Mouse (Mus musculus): ENCODE data around the gene Ptn. TPM values are rescaled to one million over a fixed set of nuclear protein-coding genes. Genes with fewer than 3 reads are reported as not detected.
"Not testable (repeated sequence)": the region's sequence is repeated elsewhere in the genome, so short reads cannot be mapped to it uniquely, and the experiment has no call there.

Ptn gene
- polyA plus RNA-seq, 1 experiment from 2014 or later, result 354 TPM

DNA sequence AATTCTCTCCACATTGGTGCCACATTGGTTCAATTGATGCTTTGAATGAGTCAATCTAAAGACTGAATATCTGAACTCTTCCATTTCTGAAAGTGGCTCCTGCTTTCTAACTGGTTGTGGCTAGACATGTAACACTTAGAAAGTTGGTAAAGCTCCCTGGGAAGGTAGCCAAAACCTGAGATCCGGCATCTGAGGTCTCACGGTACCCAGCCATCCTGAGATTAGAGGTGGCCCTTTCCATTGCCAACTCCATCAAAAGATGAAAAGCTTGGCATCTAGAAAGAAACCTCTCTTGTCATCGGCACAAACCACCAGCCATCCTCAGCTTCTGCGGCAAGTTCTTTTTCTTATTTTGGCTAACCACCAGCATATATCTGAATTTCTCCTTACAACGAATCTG is 70.2 kb downstream of the Ptn start:
- Histone ChIP-seq H3K36me3 (peaks cover 4% of the 10 kb centered on the region; the same call in 1 of the 2 replicates), H3K9me3 (replicated peaks) (no peaks in the 10 kb centered on the region), H3K9ac (no peak overlapping the region), H3K27ac (no peak overlapping the region), H3K4me3 (no peak overlapping the region), H3K27me3 (no peaks in the 10 kb centered on the region), H3K4me1 (replicated peaks) (no peaks in the 10 kb centered on the region), H3K4me2 (no peak overlapping the region)
- ATAC-seq (replicated peaks; ENCODE audit: insufficient number of reproducible peaks, insufficient read depth, low FRiP score, low read depth), result no peak
- WGBS, result 77% methylated on average over 5 of the region's 5 CpGs

DNA sequence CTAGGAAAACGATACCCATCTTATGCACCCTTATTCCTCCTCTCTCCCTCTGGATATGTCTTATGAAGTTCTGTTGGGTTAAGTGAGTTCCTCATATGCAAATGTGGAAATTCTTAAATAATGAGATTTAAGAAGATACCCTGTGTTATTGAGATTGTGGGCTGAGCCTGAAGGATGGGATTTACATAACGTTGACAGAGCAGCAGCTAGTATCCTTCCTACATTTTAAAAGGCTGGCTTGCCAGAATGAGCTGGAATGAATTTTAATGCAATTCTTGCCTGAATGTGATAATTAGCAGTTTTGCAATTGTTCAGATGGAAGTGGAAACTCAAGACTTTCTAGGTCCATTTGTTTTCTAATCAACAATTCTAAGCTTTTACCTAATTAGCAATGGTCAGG is 73.3 kb downstream of the Ptn start:
- Histone ChIP-seq H3K27me3 (no peaks in the 10 kb centered on the region), H3K9ac (no peak overlapping the region), H3K9me3 (replicated peaks) (no peaks in the 10 kb centered on the region), H3K4me3 (no peak overlapping the region), H3K4me2 (no peak overlapping the region), H3K27ac (no peak overlapping the region), H3K36me3 (peaks cover 19% of the 10 kb centered on the region), H3K4me1 (replicated peaks) (no peaks in the 10 kb centered on the region)
- ATAC-seq (replicated peaks; ENCODE audit: insufficient number of reproducible peaks, insufficient read depth, low FRiP score, low read depth), result no peak
- 81% methylated on average over 2 of the region's 2 CpGs for WGBS

GRCm38 (mm10) chr6:36735622-36736021 is 74.4 kb downstream of the Ptn start:
- not testable (repeated sequence) for ATAC-seq (replicated peaks; ENCODE audit: insufficient number of reproducible peaks, insufficient read depth, low FRiP score, low read depth); H3K27me3 ChIP-seq; H3K9me3 ChIP-seq (replicated peaks); H3K27ac ChIP-seq; H3K4me1 ChIP-seq (replicated peaks); H3K9ac ChIP-seq; H3K4me3 ChIP-seq; H3K4me2 ChIP-seq
- H3K36me3 ChIP-seq, result peaks cover 30% of the 10 kb centered on the region
- 77% methylated on average over 4 of the region's 4 CpGs for WGBS

DNA sequence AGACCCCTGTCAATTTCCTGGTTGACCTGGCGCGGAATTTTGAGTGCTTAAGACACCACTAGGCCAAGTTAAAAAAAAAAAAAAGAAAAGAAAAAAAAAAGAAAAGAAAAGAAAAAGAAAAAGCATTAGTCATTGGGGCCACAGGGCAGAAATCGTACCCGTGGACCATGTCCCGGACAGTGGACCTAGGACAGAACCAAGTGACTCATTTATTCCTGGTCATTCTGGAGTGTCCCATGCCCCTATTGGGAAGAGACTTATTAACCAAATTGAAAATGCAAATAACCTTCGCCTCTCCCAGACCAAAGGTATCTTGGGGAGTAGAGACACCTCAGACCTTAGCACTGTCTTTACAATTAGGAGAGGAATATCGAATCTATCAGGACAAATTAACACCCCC is 80.2 kb downstream of the Ptn start:
- not testable (repeated sequence) for H3K4me2 ChIP-seq; H3K27ac ChIP-seq; H3K9me3 ChIP-seq (replicated peaks); H3K27me3 ChIP-seq; ATAC-seq (replicated peaks; ENCODE audit: insufficient number of reproducible peaks, insufficient read depth, low FRiP score, low read depth); H3K4me1 ChIP-seq (replicated peaks); H3K4me3 ChIP-seq; H3K9ac ChIP-seq
- WGBS, result 93% methylated on average over 7 of the region's 7 CpGs
- H3K36me3 ChIP-seq, result peaks cover 26% of the 10 kb centered on the region

DNA sequence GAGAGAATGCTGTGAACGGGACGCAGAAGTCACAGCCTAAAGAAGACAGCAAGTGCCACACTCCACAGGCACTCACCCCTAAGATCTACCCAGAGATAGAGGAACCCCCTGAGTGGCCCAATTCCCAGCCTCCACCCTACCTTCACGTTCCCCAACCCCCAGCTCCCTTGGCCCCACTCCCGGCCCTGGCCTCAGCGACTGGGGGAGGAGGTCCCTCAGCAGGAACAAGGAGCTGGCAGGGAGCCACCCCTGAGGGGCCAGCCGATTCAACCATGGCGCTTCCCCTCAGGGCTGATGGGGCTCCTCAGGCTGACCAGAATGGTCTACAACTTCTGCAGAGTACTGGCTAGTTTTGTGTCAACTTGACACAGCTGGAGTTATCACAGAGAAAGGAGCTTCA is 81.9 kb downstream of the Ptn start:
- H3K9ac ChIP-seq, result no peak overlapping the region
- no peaks in the 10 kb centered on the region for H3K27me3 ChIP-seq
- 53% methylated on average over 7 of the region's 7 CpGs for WGBS
- peaks cover 16% of the 10 kb centered on the region for H3K36me3 ChIP-seq
- no peak overlapping the region for H3K4me2 ChIP-seq
- H3K4me3 ChIP-seq, result no peak overlapping the region
- no peaks in the 10 kb centered on the region for H3K4me1 ChIP-seq (replicated peaks)
- no peak overlapping the region for H3K27ac ChIP-seq
- no peak for ATAC-seq (replicated peaks; ENCODE audit: insufficient number of reproducible peaks, insufficient read depth, low FRiP score, low read depth)
- H3K9me3 ChIP-seq (replicated peaks), result no peaks in the 10 kb centered on the region

DNA sequence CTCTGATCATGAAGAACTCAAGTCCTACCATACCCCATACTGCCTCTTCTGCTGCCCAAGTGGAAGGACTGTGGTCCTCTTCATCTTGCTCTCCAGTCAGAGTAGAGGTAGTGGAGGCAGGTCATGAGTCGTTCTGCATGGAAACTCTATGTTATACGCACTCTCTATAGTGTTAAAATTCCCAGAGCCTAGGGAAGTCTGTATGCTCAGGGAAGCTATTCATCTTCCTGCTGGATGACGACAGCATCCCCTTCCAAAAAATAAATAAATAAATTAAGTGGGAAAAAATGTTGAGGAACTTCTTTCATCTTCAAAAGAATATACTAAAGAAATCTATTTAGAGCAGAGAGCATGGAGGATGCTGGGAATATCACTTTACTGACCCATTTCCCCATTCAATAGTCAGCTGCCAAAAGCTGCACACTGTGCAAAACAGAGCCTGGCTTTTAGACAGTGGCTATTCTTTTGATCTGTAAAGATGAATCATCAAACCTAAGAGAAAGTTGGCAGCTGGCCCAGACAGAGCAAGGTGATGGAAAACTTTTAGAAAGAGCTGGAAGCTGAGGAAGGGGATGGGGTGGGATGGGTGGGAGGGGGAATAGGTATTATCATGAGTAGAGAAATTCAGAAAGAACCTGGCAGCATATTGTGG is 84.4 kb downstream of the Ptn start:
- no peak overlapping the region for H3K27ac ChIP-seq
- H3K4me2 ChIP-seq, result no peak overlapping the region
- H3K36me3 ChIP-seq, result peaks cover 1% of the 10 kb centered on the region; the same call in 1 of the 2 replicates
- no peaks in the 10 kb centered on the region for H3K9me3 ChIP-seq (replicated peaks)
- ATAC-seq (replicated peaks; ENCODE audit: insufficient number of reproducible peaks, insufficient read depth, low FRiP score, low read depth), result no peak
- 71% methylated on average over 3 of the region's 3 CpGs for WGBS
- no peaks in the 10 kb centered on the region for H3K4me1 ChIP-seq (replicated peaks)
- no peak overlapping the region for H3K4me3 ChIP-seq
- H3K27me3 ChIP-seq, result no peaks in the 10 kb centered on the region
- H3K9ac ChIP-seq, result no peak overlapping the region

GRCm38 (mm10) chr6:36722769-36723549 is 87.1 kb downstream of the Ptn start:
- Histone ChIP-seq H3K36me3 (no peaks in the 10 kb centered on the region), H3K27ac (no peak overlapping the region), H3K9me3 (replicated peaks) (no peaks in the 10 kb centered on the region), H3K4me1 (replicated peaks) (no peaks in the 10 kb centered on the region), H3K4me3 (no peak overlapping the region), H3K4me2 (no peak overlapping the region), H3K9ac (no peak overlapping the region), H3K27me3 (no peaks in the 10 kb centered on the region)
- WGBS, result 65% methylated on average over 5 of the region's 5 CpGs
- ATAC-seq (replicated peaks; ENCODE audit: insufficient number of reproducible peaks, insufficient read depth, low FRiP score, low read depth), result no peak

DNA sequence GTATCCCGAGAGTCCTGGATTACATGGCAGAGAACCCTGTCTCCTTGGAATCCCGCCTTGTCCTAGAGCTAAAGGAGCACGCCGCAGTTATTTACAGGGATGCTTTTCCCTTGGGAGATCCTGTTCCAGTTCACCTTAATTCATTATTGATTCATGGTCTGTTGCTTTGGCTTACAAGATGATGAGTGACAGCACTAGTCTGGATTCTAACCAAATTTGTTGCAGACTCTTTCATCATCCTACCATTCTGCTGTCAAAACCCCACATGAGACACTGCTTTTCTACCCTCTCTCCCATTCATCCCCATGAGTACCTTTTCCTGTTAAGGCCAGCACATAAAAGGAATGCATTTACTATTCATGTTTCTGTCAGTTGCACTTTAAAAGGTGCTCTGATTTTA is 96.7 kb downstream of the Ptn start:
- H3K9ac ChIP-seq, result no peak overlapping the region
- no peaks in the 10 kb centered on the region for H3K27me3 ChIP-seq
- no peak overlapping the region for H3K4me3 ChIP-seq
- H3K4me2 ChIP-seq, result no peak overlapping the region
- ATAC-seq (replicated peaks; ENCODE audit: insufficient number of reproducible peaks, insufficient read depth, low FRiP score, low read depth), result no peak
- WGBS, result 94% methylated on average over 4 of the region's 4 CpGs
- H3K36me3 ChIP-seq, result no peaks in the 10 kb centered on the region
- H3K27ac ChIP-seq, result no peak overlapping the region
- H3K4me1 ChIP-seq (replicated peaks), result no peaks in the 10 kb centered on the region
- no peaks in the 10 kb centered on the region for H3K9me3 ChIP-seq (replicated peaks)

- no peak overlapping the region for H3K4me2 ChIP-seq
- no peaks in the 10 kb centered on the region for H3K9me3 ChIP-seq (replicated peaks)
- H3K4me3 ChIP-seq, result no peak overlapping the region
- H3K27ac ChIP-seq, result no peak overlapping the region
- no peak overlapping the region for H3K9ac ChIP-seq
- no peaks in the 10 kb centered on the region for H3K4me1 ChIP-seq (replicated peaks)
- no peaks in the 10 kb centered on the region for H3K27me3 ChIP-seq
- 63% methylated on average over 3 of the region's 3 CpGs for WGBS
- no peak for ATAC-seq (replicated peaks; ENCODE audit: insufficient number of reproducible peaks, insufficient read depth, low FRiP score, low read depth)
- H3K36me3 ChIP-seq, result no peaks in the 10 kb centered on the region
Measured at GRCm38 (mm10) chr6:36695481-36695880, 114.5 kb downstream of the Ptn start.

GRCm38 (mm10) chr6:36691497-36691896 is 118.5 kb downstream of the Ptn start:
- Histone ChIP-seq H3K9ac (no peak overlapping the region), H3K36me3 (no peaks in the 10 kb centered on the region), H3K27me3 (no peaks in the 10 kb centered on the region), H3K4me2 (no peak overlapping the region), H3K9me3 (replicated peaks) (no peaks in the 10 kb centered on the region), H3K27ac (no peak overlapping the region), H3K4me1 (replicated peaks) (no peaks in the 10 kb centered on the region), H3K4me3 (no peak overlapping the region)
- 16% methylated on average over 1 of the region's 1 CpGs for WGBS
- ATAC-seq (replicated peaks; ENCODE audit: insufficient number of reproducible peaks, insufficient read depth, low FRiP score, low read depth), result no peak

DNA sequence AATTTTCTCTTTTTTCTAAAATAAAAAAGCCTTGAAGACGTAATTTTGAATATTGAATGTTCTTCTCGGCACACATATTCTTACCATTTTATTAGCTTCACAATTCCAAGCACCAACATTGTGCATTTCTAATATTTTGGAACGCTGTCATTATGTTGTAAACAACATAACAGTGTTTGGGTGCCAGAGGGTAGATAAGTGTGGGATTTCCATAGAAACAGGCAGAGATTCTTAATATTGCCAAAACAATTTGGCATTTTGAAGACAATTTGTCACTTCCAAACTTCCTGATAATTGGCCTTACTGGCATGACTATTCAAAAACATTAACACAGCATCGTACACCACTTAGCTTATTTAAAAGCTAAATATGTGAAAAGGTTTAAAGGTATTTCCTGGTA is 119.1 kb downstream of the Ptn start:
- H3K36me3 ChIP-seq, result no peaks in the 10 kb centered on the region
- ATAC-seq (replicated peaks; ENCODE audit: insufficient number of reproducible peaks, insufficient read depth, low FRiP score, low read depth), result no peak
- no peaks in the 10 kb centered on the region for H3K4me1 ChIP-seq (replicated peaks)
- no peak overlapping the region for H3K27ac ChIP-seq
- no peaks in the 10 kb centered on the region for H3K9me3 ChIP-seq (replicated peaks)
- H3K27me3 ChIP-seq, result no peaks in the 10 kb centered on the region
- 80% methylated on average over 4 of the region's 4 CpGs for WGBS
- H3K4me2 ChIP-seq, result no peak overlapping the region
- no peak overlapping the region for H3K9ac ChIP-seq
- H3K4me3 ChIP-seq, result no peak overlapping the region

Measured in heart, embryonic 15.5 days (tissue).